Mouse (Mus musculus): ENCODE measurements around the gene Mis12.

DNA sequence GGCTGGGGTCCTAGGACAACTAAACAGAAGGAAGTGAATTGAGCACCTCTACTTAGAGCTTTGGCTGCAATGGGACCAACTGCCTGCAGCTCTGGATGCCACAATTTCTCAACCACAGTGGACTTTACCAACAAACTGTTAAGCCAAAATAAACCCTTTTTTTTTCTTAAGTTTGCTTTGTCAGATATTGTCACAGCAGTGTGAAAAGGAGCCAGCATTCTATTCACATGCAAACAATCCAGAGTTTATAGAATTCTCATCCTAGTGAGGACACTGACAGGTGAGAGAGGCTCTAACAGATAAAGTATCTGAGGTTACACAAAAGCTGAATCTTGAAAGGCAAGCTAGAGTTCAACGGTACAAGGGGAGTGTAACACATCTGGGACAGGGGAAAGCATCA, 2.4 kb upstream of the Mis12 start:
- TF ChIP-seq CTCF (IDR thresholded peaks at IDR 0.05; ENCODE audit: low read depth), result no peak
- no peak for TF ChIP-seq EP300 (IDR thresholded peaks at IDR 0.05; ENCODE audit: low read depth)
